Mouse (Mus musculus) liver, embryonic 14.5 days (tissue): ENCODE data around the gene H2al1c. TPM values are rescaled to one million over a fixed set of nuclear protein-coding genes. Genes with fewer than 3 reads are reported as not detected.
"Not testable (repeated sequence)": the region's sequence is repeated elsewhere in the genome, so short reads cannot be mapped to it uniquely, and the experiment has no call there.

Experiments used
- ATAC-seq: fragments of 200-750 bp; cut with Nextera tagmentation; 2 replicates; pipeline ENCODE4 v1.8.0; 2017; ENCODE audit warnings: moderate number of reproducible peaks, mild to moderate bottlenecking, moderate library complexity; ENCODE audit not compliant: insufficient read depth
- DNase-seq, 3 experiments: peaks; one replicate each; pipeline ENCODE4 v3.0.0-alpha.2; 2012 to 2013; ENCODE audit warnings: low read depth in 3 of 3, low spot score in 3 of 3
- H3K27ac ChIP-seq: fragments of 300-500 bp; sonication (generic); 2 replicates; pipeline ENCODE4 v1.5.1; 2014; ENCODE audit warnings: moderate library complexity, mild to moderate bottlenecking, control low read depth, inconsistent platforms
- H3K27me3 ChIP-seq: fragments of 300-500 bp; sonication (generic); 2 replicates; pipeline ENCODE4 v1.6.1; 2014; ENCODE audit warnings: mild to moderate bottlenecking, low read length, moderate library complexity; ENCODE audit not compliant: control insufficient read depth, insufficient read depth
- H3K36me3 ChIP-seq: fragments of 300-500 bp; sonication (generic); replicated peaks from 2 replicates; pipeline ENCODE4 v1.6.1; 2014; ENCODE audit warnings: low read depth; ENCODE audit not compliant: control insufficient read depth, insufficient read depth
- H3K4me1 ChIP-seq, 2 experiments: fragments of 200-500 bp in 1 of 2; fragments of 300-500 bp in 1 of 2; sonication (generic) in 1 of 2; replicated peaks; 2 replicates each; pipeline ENCODE4 v1.6.1; 2012 to 2014; ENCODE audit warnings: antibody characterized with exemption in 1 of 2, inconsistent platforms in 1 of 2, low read length in 1 of 2; ENCODE audit not compliant: control insufficient read depth in 2 of 2, insufficient read depth in 2 of 2
- H3K4me2 ChIP-seq: fragments of 300-500 bp; sonication (generic); 2 replicates; pipeline ENCODE4 v1.6.1; 2014; ENCODE audit warnings: low read depth, mild to moderate bottlenecking, control low read depth, moderate library complexity
- H3K4me3 ChIP-seq, 2 experiments: fragments of 200-500 bp in 1 of 2; fragments of 300-500 bp in 1 of 2; sonication (generic) in 1 of 2; 2 replicates each; pipeline ENCODE4 v1.5.1; 2012 to 2014; ENCODE audit warnings: low read depth in 2 of 2, low read length in 2 of 2, mild to moderate bottlenecking in 2 of 2, control low read depth in 1 of 2, inconsistent platforms in 1 of 2, moderate library complexity in 1 of 2; ENCODE audit not compliant: insufficient read depth in 1 of 2
- H3K9ac ChIP-seq: fragments of 300-500 bp; sonication (generic); replicated peaks from 2 replicates; pipeline ENCODE4 v1.6.1; 2014; ENCODE audit warnings: mild to moderate bottlenecking, control low read depth, moderate library complexity
- H3K9me3 ChIP-seq: fragments of 300-500 bp; sonication (generic); 2 replicates; pipeline ENCODE4 v1.6.1; 2016; ENCODE audit warnings: low read length, mixed read lengths; ENCODE audit not compliant: control insufficient read depth
- CTCF ChIP-seq: IDR thresholded peaks from 2 replicates; pipeline ENCODE4 v1.5.1; 2016; ENCODE audit warnings: antibody characterized with exemption, low read depth, control low read depth
- EP300 ChIP-seq: IDR thresholded peaks from 2 replicates; pipeline ENCODE4 v1.6.1; 2016; ENCODE audit warnings: antibody characterized with exemption, low read depth
- WGBS: fragments of 180-500 bp; shearing (Covaris S2); extraction: QIAGEN DNeasy Blood & Tissue Kit; methylation state at CpG from one replicate; pipeline ENCODE4 v1.1.7; 2014; ENCODE audit not compliant: insufficient replicate concordance; 5-methylcytosine and 5-hydroxymethylcytosine counted together
- polyA plus RNA-seq, 2 experiments: library from polyadenylated mRNA; depleted of rRNA in 1 of 2; stranded (reverse) in 1 of 2; unstranded in 1 of 2; fragments of >200 nt; fragmentation: Nextera tagmentation in 1 of 2; extraction: Ambion mirVana in 1 of 2; gene quantifications; 2 replicates each; pipeline versions ENCODE4 v1.2.1 to v1.2.3; 2012 to 2014

The H2al1c gene
- polyA plus RNA-seq, 2 experiments, result not detected

DNA sequence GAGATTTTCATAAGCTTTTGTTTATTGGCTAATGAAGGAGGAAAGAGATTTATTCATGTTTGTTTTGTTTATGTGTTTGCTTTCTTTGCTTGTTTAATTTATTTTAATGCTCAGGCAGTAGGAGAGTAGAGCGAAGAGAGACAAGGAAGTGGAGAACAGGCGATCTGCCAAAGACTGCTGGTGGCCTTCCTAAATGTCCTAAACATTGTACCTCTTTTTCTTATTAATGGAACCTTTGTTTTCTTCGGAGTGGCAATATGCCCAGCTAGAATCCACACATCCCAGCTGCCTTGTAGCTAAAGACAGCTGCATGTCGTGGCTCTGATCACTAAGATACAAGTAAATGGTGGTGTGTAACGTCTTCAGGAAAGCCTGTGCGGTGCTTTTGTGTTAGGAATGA lies 28.4 kb upstream of the H2al1c start:
- Histone ChIP-seq H3K4me3 (no peak overlapping the region), H3K4me1 (no peaks in the 10 kb centered on the region), H3K36me3 (no peaks in the 10 kb centered on the region), H3K4me2 (no peak overlapping the region), H3K9me3 (no peaks in the 10 kb centered on the region), H3K27me3 (no peaks in the 10 kb centered on the region), H3K9ac (no peak overlapping the region), H3K27ac (no peak overlapping the region)
- WGBS, result 50% methylated on average over 6 of the region's 6 CpGs
- TF ChIP-seq EP300 (no peak), CTCF (no peak)
- no peak for ATAC-seq
- DNase-seq, result no peak

DNA sequence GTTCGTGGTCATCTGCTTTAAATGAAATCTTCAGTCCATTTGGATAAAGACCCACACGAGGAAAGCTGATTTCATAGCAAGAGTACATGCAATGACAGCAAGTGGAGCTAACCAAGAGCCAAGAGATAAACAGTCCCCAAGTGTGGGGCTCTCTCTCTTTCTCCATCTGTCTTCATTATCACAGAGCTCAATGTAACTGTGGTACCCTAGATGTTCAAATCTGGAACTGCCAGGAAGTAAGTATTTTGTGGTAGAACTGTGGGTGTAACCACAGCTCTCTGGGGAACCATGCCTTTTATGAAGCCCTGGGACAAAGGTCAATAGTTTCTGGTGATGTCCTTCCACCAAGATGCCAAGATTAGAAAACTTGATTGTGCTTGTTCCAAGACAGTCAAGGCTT lies 24.7 kb upstream of the H2al1c start:
- H3K9me3 ChIP-seq, result no peaks in the 10 kb centered on the region

DNA sequence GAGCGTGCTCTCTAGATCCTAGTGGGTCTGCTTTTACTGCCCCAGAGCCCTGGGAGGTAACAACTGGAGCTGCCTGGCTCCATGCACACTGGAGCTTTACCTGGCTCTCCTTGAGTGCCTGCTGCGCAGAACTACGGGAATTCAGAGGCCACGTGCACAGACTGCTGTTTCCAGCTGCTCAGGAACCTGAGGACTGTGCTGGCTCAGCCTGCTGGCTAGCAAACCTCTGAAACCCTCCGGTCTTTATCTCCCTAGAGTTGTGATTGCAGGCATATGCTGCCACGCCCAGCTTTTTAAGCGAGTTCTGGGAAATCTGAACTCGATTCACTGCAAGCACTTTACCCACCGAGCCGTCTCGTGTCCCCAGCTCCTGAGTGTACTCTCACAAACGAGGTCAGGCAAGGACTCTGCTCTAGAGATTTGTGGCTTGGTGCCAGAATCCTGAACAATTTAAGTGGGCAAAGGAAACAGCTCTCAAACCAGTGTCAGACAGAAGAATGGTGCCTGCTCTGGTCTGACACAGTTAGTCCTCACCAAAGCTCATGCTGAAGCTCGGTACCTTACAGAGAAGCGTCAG lies 17.1 kb upstream of the H2al1c start:
- DNase-seq (no peak), ATAC-seq (no peak)
- H3K27ac ChIP-seq, result no peak overlapping the region
- H3K36me3 ChIP-seq, result no peaks in the 10 kb centered on the region
- H3K4me1 ChIP-seq, result no peaks in the 10 kb centered on the region
- no peaks in the 10 kb centered on the region for H3K27me3 ChIP-seq
- no peak for TF ChIP-seq CTCF
- no peak for TF ChIP-seq EP300
- H3K9ac ChIP-seq, result no peak overlapping the region
- H3K9me3 ChIP-seq, result no peaks in the 10 kb centered on the region
- H3K4me3 ChIP-seq, result no peak overlapping the region
- 44% methylated on average over 14 of the region's 14 CpGs for WGBS
- H3K4me2 ChIP-seq, result no peak overlapping the region

More for the DNA sequence above, 24.7 kb upstream of the H2al1c start:
- Histone ChIP-seq H3K4me2 (no peak overlapping the region), H3K27ac (no peak overlapping the region), H3K9ac (no peak overlapping the region), H3K36me3 (no peaks in the 10 kb centered on the region), H3K4me1 (no peaks in the 10 kb centered on the region), H3K4me3 (no peak overlapping the region), H3K27me3 (no peaks in the 10 kb centered on the region)
- DNase-seq, result no peak
- TF ChIP-seq CTCF, result no peak
- no peak for TF ChIP-seq EP300
- 34% methylated on average over 2 of the region's 2 CpGs for WGBS
- no peak for ATAC-seq

DNA sequence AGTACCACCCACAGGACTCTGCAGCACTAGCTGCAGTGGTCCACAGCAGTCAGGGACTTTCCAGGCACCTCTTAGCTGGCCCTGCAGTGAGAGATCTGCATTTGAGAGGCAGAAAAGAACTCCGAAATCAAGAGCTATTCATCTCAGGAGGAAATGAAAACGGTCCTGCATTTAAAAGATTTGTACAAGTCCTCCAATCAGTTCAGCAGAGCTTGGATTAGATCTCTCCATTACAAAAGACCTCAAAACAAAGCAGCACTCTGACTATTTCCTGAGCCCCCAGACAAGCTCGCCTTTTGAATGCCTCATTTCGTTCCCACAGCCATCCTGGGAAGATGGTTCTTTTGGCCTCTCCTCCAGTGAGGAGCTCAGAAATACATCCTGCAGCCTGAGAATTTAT lies 16.2 kb upstream of the H2al1c start:
- H3K9me3 ChIP-seq, result no peaks in the 10 kb centered on the region
- no peaks in the 10 kb centered on the region for H3K27me3 ChIP-seq
- H3K4me1 ChIP-seq, result no peaks in the 10 kb centered on the region
- no peak for DNase-seq
- no peak overlapping the region for H3K27ac ChIP-seq
- H3K4me3 ChIP-seq, result no peak overlapping the region
- no peak overlapping the region for H3K4me2 ChIP-seq
- no peak for ATAC-seq
- no peak for TF ChIP-seq CTCF
- no peaks in the 10 kb centered on the region for H3K36me3 ChIP-seq
- WGBS, result 32% methylated on average over 4 of the region's 4 CpGs
- H3K9ac ChIP-seq, result no peak overlapping the region

DNA sequence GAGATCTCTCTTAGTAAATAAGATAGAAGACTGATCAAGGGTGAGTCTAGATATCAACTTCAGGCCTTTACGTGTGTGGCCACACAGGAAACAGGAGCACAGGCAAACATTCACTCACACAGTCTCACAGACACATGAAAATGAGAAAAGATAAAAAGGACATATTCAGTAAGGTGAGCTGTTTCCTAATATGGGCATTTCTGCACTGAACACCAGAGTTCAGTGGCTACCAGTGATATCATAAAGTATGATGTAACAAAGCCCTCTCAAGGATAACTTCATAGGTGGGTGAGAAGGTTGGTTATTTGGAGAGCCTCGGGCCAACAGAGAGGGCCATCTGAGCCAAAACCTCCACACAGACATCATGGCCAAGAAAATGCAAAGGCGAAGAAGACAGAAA lies 6.5 kb upstream of the H2al1c start, which contains the start of gene H2al1a:
Gene H2al1a (plus strand): TSS at position 301 of the 400 bp plus-strand sequence.
- not testable (repeated sequence) for H3K4me1 ChIP-seq, H3K27me3 ChIP-seq, ATAC-seq, DNase-seq, H3K27ac ChIP-seq, H3K4me3 ChIP-seq, H3K36me3 ChIP-seq, H3K4me2 ChIP-seq, H3K9ac ChIP-seq, H3K9me3 ChIP-seq
- no CpG with 5 or more reads among the region's 3 CpGs for WGBS

DNA sequence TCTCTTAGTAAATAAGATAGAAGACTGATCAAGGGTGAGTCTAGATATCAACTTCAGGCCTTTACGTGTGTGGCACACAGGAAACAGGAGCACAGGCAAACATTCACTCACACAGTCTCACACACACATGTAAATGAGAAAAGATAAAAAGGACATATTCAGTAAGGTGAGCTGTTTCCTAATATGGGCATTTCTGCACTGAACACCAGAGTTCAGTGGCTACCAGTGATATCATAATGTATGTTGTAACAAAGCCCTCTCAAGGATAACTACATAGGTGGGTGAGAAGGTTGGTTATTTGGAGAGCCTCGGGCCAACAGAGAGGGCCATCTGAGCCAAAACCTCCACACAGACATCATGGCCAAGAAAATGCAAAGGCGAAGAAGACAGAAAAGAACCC lies 3.3 kb upstream of the H2al1c start, which contains the start of gene H2al1b:
Gene H2al1b (plus strand): TSS at position 301 of the 400 bp plus-strand sequence.
- H3K27me3 ChIP-seq, H3K4me3 ChIP-seq, H3K9ac ChIP-seq, H3K4me1 ChIP-seq, H3K9me3 ChIP-seq, H3K27ac ChIP-seq, H3K4me2 ChIP-seq, DNase-seq, H3K36me3 ChIP-seq, ATAC-seq: not testable (repeated sequence)
- 81% methylated on average over 1 of the region's 3 CpGs for WGBS

DNA sequence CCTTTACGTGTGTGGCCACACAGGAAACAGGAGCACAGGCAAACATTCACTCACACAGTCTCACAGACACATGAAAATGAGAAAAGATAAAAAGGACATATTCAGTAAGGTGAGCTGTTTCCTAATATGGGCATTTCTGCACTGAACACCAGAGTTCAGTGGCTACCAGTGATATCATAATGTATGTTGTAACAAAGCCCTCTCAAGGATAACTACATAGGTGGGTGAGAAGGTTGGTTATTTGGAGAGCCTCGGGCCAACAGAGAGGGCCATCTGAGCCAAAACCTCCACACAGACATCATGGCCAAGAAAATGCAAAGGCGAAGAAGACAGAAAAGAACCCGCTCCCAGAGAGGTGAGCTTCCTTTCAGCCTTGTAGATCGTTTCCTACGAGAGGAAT lies 3.1 kb downstream of the H2al1c start, which contains the start of gene H2al1d:
Gene H2al1d (plus strand): TSS at position 301 of the 400 bp plus-strand sequence.
- H3K27me3 ChIP-seq, H3K4me3 ChIP-seq, DNase-seq, H3K4me1 ChIP-seq, ATAC-seq, H3K4me2 ChIP-seq, H3K9ac ChIP-seq, H3K9me3 ChIP-seq, H3K27ac ChIP-seq, H3K36me3 ChIP-seq: not testable (repeated sequence)
- WGBS, result no CpG with 5 or more reads among the region's 6 CpGs

DNA sequence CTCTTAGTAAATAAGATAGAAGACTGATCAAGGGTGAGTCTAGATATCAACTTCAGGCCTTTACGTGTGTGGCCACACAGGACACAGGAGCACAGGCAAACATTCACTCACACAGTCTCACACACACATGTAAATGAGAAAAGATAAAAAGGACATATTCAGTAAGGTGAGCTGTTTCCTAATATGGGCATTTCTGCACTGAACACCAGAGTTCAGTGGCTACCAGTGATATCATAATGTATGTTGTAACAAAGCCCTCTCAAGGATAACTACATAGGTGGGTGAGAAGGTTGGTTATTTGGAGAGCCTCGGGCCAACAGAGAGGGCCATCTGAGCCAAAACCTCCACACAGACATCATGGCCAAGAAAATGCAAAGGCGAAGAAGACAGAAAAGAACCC lies 6.2 kb downstream of the H2al1c start, which contains the start of gene H2al1e:
Gene H2al1e (plus strand): TSS at position 301 of the 400 bp plus-strand sequence.
- no CpG with 5 or more reads among the region's 3 CpGs for WGBS
- DNase-seq, ATAC-seq, H3K9me3 ChIP-seq, H3K27ac ChIP-seq, H3K4me1 ChIP-seq, H3K36me3 ChIP-seq, H3K4me2 ChIP-seq, H3K27me3 ChIP-seq, H3K9ac ChIP-seq, H3K4me3 ChIP-seq: not testable (repeated sequence)
